Mouse (Mus musculus) kidney, adult 10 weeks (tissue): Measurements from ENCODE around the gene Klk1b21. TPM values are rescaled to one million over a fixed set of nuclear protein-coding genes. Genes with fewer than 3 reads are reported as not detected.

Experiments used
- polyA plus RNA-seq: library from polyadenylated mRNA; stranded (reverse); fragments of 350-450 nt; fragmentation: Illumina TruSeq; extraction: RNeasy Lipid Tissue Mini Kit (QIAGEN cat#74804); gene quantifications from one replicate; pipeline ENCODE4 v1.2.3, GENCODE M21; 2014; ENCODE audit warnings: low read depth, low replicate concordance

The Klk1b21 gene
- polyA plus RNA-seq, result not detected

DNA sequence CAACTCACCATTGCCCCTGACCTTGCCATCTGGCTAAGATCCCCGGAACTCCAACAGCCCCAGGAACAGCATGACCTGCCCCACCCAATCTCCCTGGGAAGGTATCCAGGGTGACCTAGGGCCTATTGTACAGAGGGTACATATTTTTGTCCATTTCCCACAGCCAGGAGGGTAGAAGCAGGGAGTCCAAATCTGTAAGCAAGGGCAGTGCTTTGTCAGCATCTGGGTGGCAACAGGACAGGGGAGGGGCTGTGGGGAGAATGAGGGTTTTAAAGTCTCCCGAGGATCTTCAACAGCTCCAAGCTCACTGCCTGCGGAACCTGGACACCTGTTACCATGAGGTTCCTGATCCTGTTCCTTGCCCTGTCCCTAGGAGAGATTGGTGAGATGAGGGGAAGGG, at the start of gene Klk1b21:
Gene Klk1b21, plus strand, starts transcription at position 301 of the 400 bp plus-strand sequence.

DNA sequence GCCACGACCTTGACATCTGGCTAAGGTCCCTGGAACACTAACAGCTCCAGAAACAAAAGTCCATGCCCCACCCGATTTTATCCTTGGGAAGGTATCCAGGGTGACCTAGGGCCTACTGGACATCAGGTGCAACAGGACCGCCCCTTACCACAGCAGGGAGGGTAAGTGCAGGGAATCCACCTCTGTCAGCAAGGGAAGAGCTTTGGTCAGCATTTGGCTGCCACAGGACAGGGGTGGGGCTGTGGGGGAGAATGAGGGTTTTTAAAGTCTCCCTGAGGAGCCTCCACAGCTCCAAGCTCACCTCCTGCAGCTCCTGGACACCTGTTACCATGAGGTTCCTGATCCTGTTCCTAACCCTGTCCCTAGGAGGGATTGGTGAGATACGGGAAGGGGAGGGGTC, 10.2 kb downstream of the Klk1b21 start, which contains the start of gene Klk1b22:
Gene Klk1b22, plus strand, starts transcription at position 301 of the 400 bp plus-strand sequence.

DNA sequence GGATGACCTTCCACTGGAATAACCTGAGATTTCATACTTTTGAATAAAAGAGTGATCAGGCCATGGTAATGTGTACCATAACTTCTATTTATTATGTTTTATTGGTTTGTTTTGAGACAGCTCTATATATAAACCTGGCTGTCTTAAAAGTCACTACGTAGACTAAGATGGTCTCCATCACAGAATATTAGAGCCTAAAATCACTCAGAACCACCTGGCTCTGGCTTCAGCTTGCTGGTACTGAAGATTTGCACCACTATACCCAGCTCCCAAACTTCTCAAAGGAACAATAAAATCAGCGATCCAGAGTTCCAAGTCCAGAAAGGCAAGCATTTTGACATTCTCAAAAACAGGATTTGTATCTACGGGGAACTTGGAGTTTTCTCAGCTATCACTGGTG, 34.3 kb downstream of the Klk1b21 start, which contains the start of gene Klk1b16:
Gene Klk1b16, plus strand, starts transcription at position 301 of the 400 bp plus-strand sequence.

Other genes starting within 250 kb of the Klk1b21 start
- gene Klk4, start 221.2 kb upstream of the Klk1b21 start, polyA plus RNA-seq, result not detected
- gene Klk15, start 168.6 kb upstream of the Klk1b21 start, polyA plus RNA-seq, result not detected
- 0.57 TPM for gene Klk1b8, start 151.7 kb upstream of the Klk1b21 start, polyA plus RNA-seq
- not detected for gene Klk1b1, start 135.6 kb upstream of the Klk1b21 start, polyA plus RNA-seq
- 0.97 TPM for gene Klk1b9, start 126.3 kb upstream of the Klk1b21 start, polyA plus RNA-seq
- not detected for gene Klk1b11, start 106.5 kb upstream of the Klk1b21 start, polyA plus RNA-seq
- gene Klk1b26, start 90.2 kb upstream of the Klk1b21 start, polyA plus RNA-seq, result not detected
- gene Klk1b27, start 50.0 kb upstream of the Klk1b21 start, polyA plus RNA-seq, result 0.93 TPM
- 1.8 TPM for gene Klk1b22, start 10.3 kb downstream of the Klk1b21 start, polyA plus RNA-seq
- gene Klk1b16, start 34.4 kb downstream of the Klk1b21 start, polyA plus RNA-seq, result not detected
- 0.77 TPM for gene Klk1b24, start 85.9 kb downstream of the Klk1b21 start, polyA plus RNA-seq
- gene Klk1b3, start 95.9 kb downstream of the Klk1b21 start, polyA plus RNA-seq, result 0.93 TPM
- not detected for gene Klk1b4, start 105.1 kb downstream of the Klk1b21 start, polyA plus RNA-seq
- gene Klk1b5, start 113.6 kb downstream of the Klk1b21 start, polyA plus RNA-seq, result 1.9 TPM
- gene Klk1, start 123.0 kb downstream of the Klk1b21 start, polyA plus RNA-seq, result 786 TPM
- not detected for gene Gm36864, start 133.8 kb downstream of the Klk1b21 start, polyA plus RNA-seq
- 1.6 TPM for gene 1700028J19Rik, start 144.4 kb downstream of the Klk1b21 start, polyA plus RNA-seq
- 13.6 TPM for gene 2410002F23Rik, start 144.4 kb downstream of the Klk1b21 start, polyA plus RNA-seq
- gene Acp4, start 155.1 kb downstream of the Klk1b21 start, polyA plus RNA-seq, result not detected
- gene Gm15517, start 159.1 kb downstream of the Klk1b21 start, polyA plus RNA-seq, result not detected
- 1.8 TPM for gene Clec11a, start 204.6 kb downstream of the Klk1b21 start, polyA plus RNA-seq
- gene Shank1, start 207.9 kb downstream of the Klk1b21 start, polyA plus RNA-seq, result not detected